Mouse (Mus musculus) testis, adult 2 months (tissue): ENCODE results near the gene Ogfod2. TPM values are rescaled to one million over a fixed set of nuclear protein-coding genes. Genes with fewer than 3 reads are reported as not detected.

ENCODE experiments used
- H3K27ac ChIP-seq: fragments of 200-500 bp; 2 replicates; pipeline ENCODE4 v1.5.1; 2012; ENCODE audit warnings: low read depth, low read length; ENCODE audit not compliant: control insufficient read depth, insufficient read depth
- H3K27me3 ChIP-seq: fragments of 200-500 bp; 2 replicates; pipeline ENCODE4 v1.6.1; 2012; ENCODE audit warnings: mild to moderate bottlenecking, low read length, moderate library complexity; ENCODE audit not compliant: control insufficient read depth, insufficient read depth
- H3K36me3 ChIP-seq: fragments of 200-500 bp; 2 replicates; pipeline ENCODE4 v1.6.1; 2012; ENCODE audit warnings: mild to moderate bottlenecking, low read length; ENCODE audit not compliant: control insufficient read depth, insufficient read depth
- H3K4me1 ChIP-seq: fragments of 200-500 bp; 2 replicates; pipeline ENCODE4 v1.6.1; 2012; ENCODE audit warnings: low read length; ENCODE audit not compliant: control insufficient read depth, insufficient read depth
- H3K4me3 ChIP-seq: fragments of 200-500 bp; 2 replicates; pipeline ENCODE4 v1.5.1; 2012; ENCODE audit warnings: low read depth, mild to moderate bottlenecking, low read length, moderate library complexity, mixed read lengths; ENCODE audit not compliant: control insufficient read depth
- CTCF ChIP-seq: fragments of 200-500 bp; IDR thresholded peaks from 2 replicates; pipeline ENCODE4 v1.5.1; 2012; ENCODE audit warnings: low read depth, mild to moderate bottlenecking, inconsistent platforms, low read length, moderate library complexity; ENCODE audit not compliant: control insufficient read depth, insufficient read depth, insufficient replicate concordance
- POLR2A ChIP-seq: fragments of 200-500 bp; IDR thresholded peaks from 2 replicates; pipeline ENCODE4 v1.6.1; 2012; ENCODE audit warnings: low read depth, mild to moderate bottlenecking, inconsistent platforms, low read length, moderate library complexity; ENCODE audit not compliant: control insufficient read depth
- polyA plus RNA-seq: library from polyadenylated mRNA; depleted of rRNA; stranded (reverse); fragments of >200 nt; gene quantifications from 2 replicates; pipeline ENCODE4 v1.2.3, GENCODE M21; 2012

The Ogfod2 gene
- polyA plus RNA-seq, 1 experiment = 50.9 TPM

- peak; percentile 89; the same call in 1 of the 2 replicates for TF ChIP-seq CTCF
- TF ChIP-seq POLR2A = no peak
- no peak overlapping the region for H3K27ac ChIP-seq
- no peak overlapping the region for H3K4me3 ChIP-seq
- H3K4me1 ChIP-seq = peaks cover 4% of the 10 kb centered on the region
- no peaks in the 10 kb centered on the region for H3K36me3 ChIP-seq
- no peaks in the 10 kb centered on the region for H3K27me3 ChIP-seq
Observed at GRCm38 (mm10) chr5:124084588-124085173, 27.4 kb upstream of the Ogfod2 start.

GRCm38 (mm10) chr5:124085513-124085912, 26.6 kb upstream of the Ogfod2 start:
- H3K4me1 ChIP-seq = peaks cover 8% of the 10 kb centered on the region
- H3K4me3 ChIP-seq = no peak overlapping the region
- TF ChIP-seq CTCF (no peak), POLR2A (no peak)
- H3K27me3 ChIP-seq = no peaks in the 10 kb centered on the region
- H3K36me3 ChIP-seq = no peaks in the 10 kb centered on the region
- H3K27ac ChIP-seq = no peak overlapping the region

- no peaks in the 10 kb centered on the region for H3K27me3 ChIP-seq
- TF ChIP-seq CTCF = no peak
- TF ChIP-seq POLR2A = no peak
- H3K4me3 ChIP-seq = no peak overlapping the region
- H3K27ac ChIP-seq = no peak overlapping the region
- H3K4me1 ChIP-seq = peaks cover 8% of the 10 kb centered on the region
- no peaks in the 10 kb centered on the region for H3K36me3 ChIP-seq
Observed at GRCm38 (mm10) chr5:124086876-124087275, 25.2 kb upstream of the Ogfod2 start.

- Histone ChIP-seq H3K36me3 (no peaks in the 10 kb centered on the region), H3K27me3 (no peaks in the 10 kb centered on the region), H3K27ac (no peak overlapping the region), H3K4me3 (no peak overlapping the region), H3K4me1 (peaks cover 11% of the 10 kb centered on the region)
- no peak for TF ChIP-seq CTCF
- no peak for TF ChIP-seq POLR2A
Observed at GRCm38 (mm10) chr5:124089868-124090267, 22.2 kb upstream of the Ogfod2 start.

GRCm38 (mm10) chr5:124091951-124092406, 20.1 kb upstream of the Ogfod2 start:
- Histone ChIP-seq H3K4me3 (no peak overlapping the region), H3K27me3 (no peaks in the 10 kb centered on the region)

GRCm38 (mm10) chr5:124093120-124093794, 18.8 kb upstream of the Ogfod2 start:
- Histone ChIP-seq H3K4me1 (peaks cover 23% of the 10 kb centered on the region), H3K4me3 (no peak overlapping the region), H3K36me3 (no peaks in the 10 kb centered on the region), H3K27me3 (no peaks in the 10 kb centered on the region), H3K27ac (no peak overlapping the region)
- TF ChIP-seq POLR2A (no peak), CTCF (no peak)

More at GRCm38 (mm10) chr5:124091951-124092406, 20.1 kb upstream of the Ogfod2 start:
- Histone ChIP-seq H3K36me3 (no peaks in the 10 kb centered on the region), H3K27ac (no peak overlapping the region), H3K4me1 (peaks cover 23% of the 10 kb centered on the region)
- TF ChIP-seq CTCF (no peak), POLR2A (no peak)

GRCm38 (mm10) chr5:124093852-124094604, 18.1 kb upstream of the Ogfod2 start:
- Histone ChIP-seq H3K4me3 (no peak overlapping the region), H3K4me1 (peaks cover 23% of the 10 kb centered on the region), H3K27ac (no peak overlapping the region), H3K36me3 (no peaks in the 10 kb centered on the region), H3K27me3 (no peaks in the 10 kb centered on the region)
- no peak for TF ChIP-seq POLR2A
- no peak for TF ChIP-seq CTCF
